Mouse (Mus musculus): ENCODE data around the gene Chst14. TPM values are rescaled to one million over a fixed set of nuclear protein-coding genes. Genes with fewer than 3 reads are reported as not detected.

Gene Chst14
- polyA plus RNA-seq, 1 experiment from 2014 or later: 5.9 TPM

- H3K4me3 ChIP-seq: peak overlapping the region; percentile 59
- H3K4me2 ChIP-seq: peak overlapping the region; percentile 89
- H3K27ac ChIP-seq: no peak overlapping the region
- H3K4me1 ChIP-seq: peaks cover 23% of the 10 kb centered on the region
- no peaks in the 10 kb centered on the region for H3K36me3 ChIP-seq (ENCODE audit: poor library complexity, severe bottlenecking)
- H3K9ac ChIP-seq: peak overlapping the region; percentile 80
- H3K9me3 ChIP-seq (replicated peaks): no peaks in the 10 kb centered on the region
- peaks cover 46% of the 10 kb centered on the region for H3K27me3 ChIP-seq
- no peak for ATAC-seq
- 17% methylated on average over 5 of the region's 5 CpGs for WGBS
These were observed 50.6 kb downstream of the Chst14 start for GRCm38 (mm10) chr2:118976941-118977340.

- Histone ChIP-seq H3K4me3 (no peak overlapping the region), H3K27me3 (peaks cover 46% of the 10 kb centered on the region), H3K9me3 (replicated peaks) (no peaks in the 10 kb centered on the region), H3K4me2 (no peak overlapping the region), H3K36me3 (ENCODE audit: poor library complexity, severe bottlenecking) (no peaks in the 10 kb centered on the region), H3K27ac (no peak overlapping the region), H3K4me1 (peaks cover 20% of the 10 kb centered on the region), H3K9ac (no peak overlapping the region)
- no peak for ATAC-seq
- WGBS: 25% methylated on average over 6 of the region's 6 CpGs
These were observed 51.8 kb downstream of the Chst14 start for GRCm38 (mm10) chr2:118978064-118978463.

Other genes with a start within 250 kb of the Chst14 start
- gene Ankrd63, start 222.5 kb upstream of the Chst14 start, polyA plus RNA-seq (2015; fragmentation: Nextera tagmentation; extraction: Ambion mirVana): 0.06 and 0.17 TPM in 2 replicates
- 0.17 and 0.43 TPM in 2 replicates for gene Plcb2, start 198.1 kb upstream of the Chst14 start, polyA plus RNA-seq (2015; fragmentation: Nextera tagmentation; extraction: Ambion mirVana)
- 26.3 and 27.0 TPM in 2 replicates for gene Inafm2, start 180.7 kb upstream of the Chst14 start, polyA plus RNA-seq (2015; fragmentation: Nextera tagmentation; extraction: Ambion mirVana)
- 1.5 and 2.0 TPM in 2 replicates for gene Ccdc9b, start 163.8 kb upstream of the Chst14 start, polyA plus RNA-seq (2015; fragmentation: Nextera tagmentation; extraction: Ambion mirVana)
- gene Phgr1, start 153.7 kb upstream of the Chst14 start, polyA plus RNA-seq (2015; fragmentation: Nextera tagmentation; extraction: Ambion mirVana): not detected in 2 replicates
- 13.6 and 15.7 TPM in 2 replicates for gene Disp2, start 146.8 kb upstream of the Chst14 start, polyA plus RNA-seq (2015; fragmentation: Nextera tagmentation; extraction: Ambion mirVana)
- 130 and 133 TPM in 2 replicates for gene Knstrn, start 112.5 kb upstream of the Chst14 start, polyA plus RNA-seq (2015; fragmentation: Nextera tagmentation; extraction: Ambion mirVana)
- 54.0 and 58.4 TPM in 2 replicates for gene Ivd, start 64.5 kb upstream of the Chst14 start, polyA plus RNA-seq (2015; fragmentation: Nextera tagmentation; extraction: Ambion mirVana)
- gene Bahd1, start 26.1 kb upstream of the Chst14 start, polyA plus RNA-seq (2015; fragmentation: Nextera tagmentation; extraction: Ambion mirVana): 4.4 and 4.5 TPM in 2 replicates
- 31.1 and 33.8 TPM in 2 replicates for gene Ccdc32, start 102.9 kb downstream of the Chst14 start, polyA plus RNA-seq (2015; fragmentation: Nextera tagmentation; extraction: Ambion mirVana)
- gene Rpusd2, start 108.3 kb downstream of the Chst14 start, polyA plus RNA-seq (2015; fragmentation: Nextera tagmentation; extraction: Ambion mirVana): 7.3 and 7.7 TPM in 2 replicates
- 65.5 and 66.6 TPM in 2 replicates for gene Knl1, start 120.6 kb downstream of the Chst14 start, polyA plus RNA-seq (2015; fragmentation: Nextera tagmentation; extraction: Ambion mirVana)
- gene Rad51, start 186.3 kb downstream of the Chst14 start, polyA plus RNA-seq (2015; fragmentation: Nextera tagmentation; extraction: Ambion mirVana): 42.9 and 50.7 TPM in 2 replicates
- gene Rmdn3, start 230.5 kb downstream of the Chst14 start, polyA plus RNA-seq (2015; fragmentation: Nextera tagmentation; extraction: Ambion mirVana): 44.7 and 49.6 TPM in 2 replicates
- gene Gchfr, start 241.3 kb downstream of the Chst14 start, polyA plus RNA-seq (2015; fragmentation: Nextera tagmentation; extraction: Ambion mirVana): 1.7 and 2.5 TPM in 2 replicates
- 0.88 and 0.93 TPM in 2 replicates for gene Gm14137, start 248.0 kb downstream of the Chst14 start, polyA plus RNA-seq (2015; fragmentation: Nextera tagmentation; extraction: Ambion mirVana)